Comparison of ENCODE assay signal across 8 mouse cellular contexts in genomic region chr8:126422920-126423300, GRCm38 (mm10). TPM values are rescaled to one million over a fixed set of nuclear protein-coding genes. Genes with fewer than 3 reads are reported as not detected.
DNase-seq lines count a peak whose midpoint lies in the region; ATAC-seq and TF ChIP-seq lines count a peak whose summit lies in the region.

No protein-coding gene starts in this region.

- H3K27me3 ChIP-seq in heart, embryonic 10.5 days (ENCODE audit: insufficient read depth, poor library complexity, severe bottlenecking) = no peaks in the 10 kb centered on the region
- H3K27me3 ChIP-seq in CH12.LX (replicated peaks) = no peaks in the 10 kb centered on the region
- H3K27me3 ChIP-seq in hindbrain, embryonic 14.5 days (ENCODE audit: control insufficient read depth, insufficient read depth, low read length) = no peaks in the 10 kb centered on the region
- no peaks in the 10 kb centered on the region for H3K27me3 ChIP-seq in liver, embryonic 16.5 days (ENCODE audit: control insufficient read depth, insufficient read depth, low read depth, low read length)
- H3K27me3 ChIP-seq in small intestine, adult 2 months (ENCODE audit: control insufficient read depth, insufficient read depth, low read length) = no peaks in the 10 kb centered on the region

- no peak for DNase-seq in heart, embryonic 10.5 days (ENCODE audit: low spot score)
- DNase-seq in heart, adult 11 months = no peak
- DNase-seq in CH12.LX (ENCODE audit: extremely low read depth) = no peak
- no peak for DNase-seq in hindbrain, embryonic 14.5 days (ENCODE audit: low spot score)
- no peak for DNase-seq in thymus, postnatal 14 days

- dilution Hi-C loops in CH12.LX (cut with MboI; ENCODE audit: extremely low pct_ligation_motif_present, extremely low pct_unique_long_range_greater_than_20kb, low sequenced_read_pairs) = no loop called here

- H3K36me3 ChIP-seq in heart, embryonic 10.5 days = peaks cover 29% of the 10 kb centered on the region
- peaks cover 19 to 44% of the 10 kb centered on the region in 2 experiments for H3K36me3 ChIP-seq in CH12.LX (replicated peaks in 1 of 2; ENCODE audit: control insufficient read depth in 1 of 2, insufficient read depth in 1 of 2, low read length in 1 of 2)
- peaks cover 30% of the 10 kb centered on the region for H3K36me3 ChIP-seq in hindbrain, embryonic 14.5 days (replicated peaks; ENCODE audit: control insufficient read depth, insufficient read depth)
- peaks cover 18% of the 10 kb centered on the region for H3K36me3 ChIP-seq in liver, embryonic 16.5 days (ENCODE audit: control insufficient read depth, insufficient read depth)
- H3K36me3 ChIP-seq in small intestine, adult 2 months (ENCODE audit: control insufficient read depth, insufficient read depth, low read length) = peaks cover 20% of the 10 kb centered on the region

- peak overlapping the region; percentile 88 for H3K4me3 ChIP-seq in heart, embryonic 10.5 days
- peak overlapping the region; percentile 72 to 100 (median 94) for H3K4me3 ChIP-seq in CH12.LX (replicated peaks in 1 of 3; ENCODE audit: low read depth in 2 of 3, low read length in 2 of 3, poor library complexity in 1 of 3)
- peak overlapping the region; percentile 88 for H3K4me3 ChIP-seq in cortical plate, adult 2 months (ENCODE audit: insufficient read depth, low read length)
- H3K4me3 ChIP-seq in hindbrain, embryonic 14.5 days (replicated peaks; ENCODE audit: low read length) = peak overlapping the region; percentile 59
- H3K4me3 ChIP-seq in liver, embryonic 16.5 days (ENCODE audit: low read depth, low read length) = peak overlapping the region; percentile 91
- H3K4me3 ChIP-seq in small intestine, adult 2 months (ENCODE audit: low read depth, low read length) = peak overlapping the region; percentile 78

- WGBS in heart, embryonic 10.5 days = 10% methylated on average over 9 of the region's 9 CpGs
- 13% methylated on average over 9 of the region's 9 CpGs for WGBS in hindbrain, embryonic 14.5 days
- 7% methylated on average over 9 of the region's 9 CpGs for WGBS in liver, embryonic 16.5 days (ENCODE audit: insufficient replicate concordance)
- WGBS in small intestine, adult 2 months = 3% methylated on average over 9 of the region's 9 CpGs

- peak overlapping the region; percentile 77 for H3K9ac ChIP-seq in CH12.LX (ENCODE audit: insufficient read depth, low read depth)
- peak overlapping the region; percentile 68 for H3K9ac ChIP-seq in hindbrain, embryonic 14.5 days
- peak overlapping the region; percentile 87 for H3K9ac ChIP-seq in liver, embryonic 16.5 days (ENCODE audit: low read depth, low read length)

- peaks cover 11% of the 10 kb centered on the region for H3K79me2 ChIP-seq in CH12.LX (replicated peaks; ENCODE audit: control insufficient read depth, extremely low read depth, insufficient read depth, poor library complexity, severe bottlenecking)

- peak; percentile 42 for ATAC-seq in hindbrain, embryonic 14.5 days (ENCODE audit: low FRiP score)
- ATAC-seq in liver, embryonic 16.5 days (ENCODE audit: low read depth) = peak; percentile 5; the same call in 1 of the 2 replicates

- TF ChIP-seq EP300 in CH12.LX (IDR thresholded peaks at IDR 0.05; ENCODE audit: low read length) = no peak

- peaks cover 15% of the 10 kb centered on the region for H3K4me1 ChIP-seq in heart, embryonic 10.5 days
- peaks cover 12 to 29% of the 10 kb centered on the region in 2 experiments for H3K4me1 ChIP-seq in CH12.LX (ENCODE audit: control insufficient read depth in 1 of 2, insufficient read depth in 2 of 2)
- H3K4me1 ChIP-seq in cortical plate, adult 2 months (ENCODE audit: control insufficient read depth, insufficient read depth, low read length) = peaks cover 5% of the 10 kb centered on the region; the same call in 1 of the 2 replicates
- peaks cover 19% of the 10 kb centered on the region for H3K4me1 ChIP-seq in hindbrain, embryonic 14.5 days (replicated peaks; ENCODE audit: control insufficient read depth, insufficient read depth, low read length)
- H3K4me1 ChIP-seq in liver, embryonic 16.5 days (ENCODE audit: control insufficient read depth, low read depth, low read length) = peaks cover 12% of the 10 kb centered on the region
- H3K4me1 ChIP-seq in small intestine, adult 2 months (ENCODE audit: control insufficient read depth, insufficient read depth, insufficient read length, low read length) = peaks cover 6% of the 10 kb centered on the region; the same call in 1 of the 2 replicates

- peak overlapping the region; percentile 69; the same call in 1 of the 2 replicates for H3K4me2 ChIP-seq in CH12.LX (ENCODE audit: insufficient read depth, low read depth, poor library complexity, severe bottlenecking)
- peak overlapping the region; percentile 75 for H3K4me2 ChIP-seq in hindbrain, embryonic 14.5 days (replicated peaks)
- H3K4me2 ChIP-seq in liver, embryonic 16.5 days (ENCODE audit: low read depth, low read length) = peak overlapping the region; percentile 95

- H3K9me3 ChIP-seq in heart, embryonic 10.5 days = no peaks in the 10 kb centered on the region
- no peaks in the 10 kb centered on the region for H3K9me3 ChIP-seq in CH12.LX (replicated peaks; ENCODE audit: low read length)
- no peaks in the 10 kb centered on the region for H3K9me3 ChIP-seq in hindbrain, embryonic 14.5 days (ENCODE audit: control insufficient read depth, low read length)
- H3K9me3 ChIP-seq in liver, embryonic 16.5 days (replicated peaks; ENCODE audit: control insufficient read depth, low read length) = no peaks in the 10 kb centered on the region

- TF ChIP-seq RAD21 in CH12.LX (IDR thresholded peaks at IDR 0.05; ENCODE audit: low read depth, low read length) = no peak

- peak overlapping the region; percentile 93 for H3K27ac ChIP-seq in heart, embryonic 10.5 days
- no peak overlapping the region for H3K27ac ChIP-seq in CH12.LX (ENCODE audit: insufficient read depth, low read depth)
- peak overlapping the region; percentile 75 for H3K27ac ChIP-seq in cortical plate, adult 2 months (ENCODE audit: insufficient read depth, low read length)
- H3K27ac ChIP-seq in hindbrain, embryonic 14.5 days = peak overlapping the region; percentile 78
- H3K27ac ChIP-seq in liver, embryonic 16.5 days (ENCODE audit: low read length) = peak overlapping the region; percentile 82
- H3K27ac ChIP-seq in small intestine, adult 2 months (ENCODE audit: insufficient read depth, low read depth, low read length) = peak overlapping the region; percentile 63

- in situ Hi-C loops in CH12.LX (cut with MboI; ENCODE audit: low pct_ligation_motif_present, low pct_unique_long_range_greater_than_20kb, low sequenced_read_pairs) = no loop called here

- no peak for TF ChIP-seq POLR2A in CH12.LX (IDR thresholded peaks at IDR 0.05; ENCODE audit: low read depth, low read length)
- no peak for TF ChIP-seq POLR2A in cortical plate, adult 2 months (IDR thresholded peaks at IDR 0.05; ENCODE audit: extremely low read depth, insufficient read depth, low read length)
- TF ChIP-seq POLR2A in small intestine, adult 2 months (IDR thresholded peaks at IDR 0.05; ENCODE audit: low read depth, low read length) = no peak

- no peak for TF ChIP-seq CTCF in CH12.LX (conservative IDR thresholded peaks at IDR 0.05 in 1 of 2, IDR thresholded peaks at IDR 0.05 in 1 of 2; ENCODE audit: low read depth in 2 of 2, low read length in 2 of 2)
- TF ChIP-seq CTCF in cortical plate, adult 2 months (IDR thresholded peaks at IDR 0.05; ENCODE audit: extremely low read depth, insufficient read depth, low read length) = no peak
- no peak for TF ChIP-seq CTCF in small intestine, adult 2 months (IDR thresholded peaks at IDR 0.05; ENCODE audit: extremely low read depth, insufficient read length, insufficient replicate concordance, low read depth, low read length)

TF ChIP-seq in CH12.LX, 34 proteins besides CTCF, POLR2A, EP300 and RAD21:
- TF ChIP-seq MYC (IDR thresholded peaks at IDR 0.05; ENCODE audit: low read depth, low read length) = no peak

RNA-seq across cellular contexts. Expression of gene Coa6, which starts 0.6 kb away (rescaled TPM):
- polyA plus RNA-seq in heart, embryonic 10.5 days (2016; fragmentation: Nextera tagmentation; extraction: Ambion mirVana) = 47.0 and 52.5 TPM in 2 replicates
- total RNA-seq in CH12.LX (2012; rRNA removed) (29.1 and 29.8 TPM in 2 replicates), CH12.LX (2014; rRNA removed) (30.3 and 36.5 TPM in 2 replicates)
- 26.1 and 26.6 TPM in 2 replicates for polyA plus RNA-seq in CH12.LX (2012; ENCODE audit: insufficient read length, low read depth)
- polyA plus RNA-seq in cortical plate, adult 2 months (2012; rRNA removed) = 43.8 and 46.9 TPM in 2 replicates
- polyA plus RNA-seq in hindbrain, embryonic 14.5 days (2014; fragmentation: Nextera tagmentation; extraction: Ambion mirVana) = 44.7 and 51.1 TPM in 2 replicates
- polyA plus RNA-seq in liver, embryonic 16.5 days (2015; fragmentation: Nextera tagmentation; extraction: Ambion mirVana) = 31.8 and 35.5 TPM in 2 replicates
- 50.2 and 60.6 TPM in 2 replicates for polyA plus RNA-seq in small intestine, adult 2 months (2012; rRNA removed)

RNA-seq across cellular contexts. Expression of gene Tarbp1, which starts 52.0 kb away (rescaled TPM):
- polyA plus RNA-seq in heart, embryonic 10.5 days (2016; fragmentation: Nextera tagmentation; extraction: Ambion mirVana) = 1.9 and 2.7 TPM in 2 replicates
- total RNA-seq in CH12.LX (2012; rRNA removed) = 10.4 and 11.5 TPM in 2 replicates
- 10.2 and 10.3 TPM in 2 replicates for total RNA-seq in CH12.LX (2014; rRNA removed)
- 9.7 and 10.7 TPM in 2 replicates for polyA plus RNA-seq in CH12.LX (2012; ENCODE audit: insufficient read length, low read depth)
- 5.5 and 6.2 TPM in 2 replicates for polyA plus RNA-seq in cortical plate, adult 2 months (2012; rRNA removed)
- polyA plus RNA-seq in hindbrain, embryonic 14.5 days (2014; fragmentation: Nextera tagmentation; extraction: Ambion mirVana) = 2.2 and 2.5 TPM in 2 replicates
- 1.1 and 1.3 TPM in 2 replicates for polyA plus RNA-seq in liver, embryonic 16.5 days (2015; fragmentation: Nextera tagmentation; extraction: Ambion mirVana)
- polyA plus RNA-seq in small intestine, adult 2 months (2012; rRNA removed) = 1.3 and 1.7 TPM in 2 replicates
